Mouse (Mus musculus): ENCODE measurements around the gene Dock4. TPM values are rescaled to one million over a fixed set of nuclear protein-coding genes. Genes with fewer than 3 reads are reported as not detected.

The Dock4 gene
- polyA plus RNA-seq, 1 experiment from 2014 or later = 34.3 TPM

- no peak for ATAC-seq (ENCODE audit: low FRiP score, low TSS enrichment)
- Histone ChIP-seq H3K36me3 (ENCODE audit: control insufficient read depth, insufficient read depth, low read length) (peaks cover 12% of the 10 kb centered on the region), H3K4me1 (ENCODE audit: control insufficient read depth, insufficient read depth, low read length) (no peaks in the 10 kb centered on the region), H3K27me3 (ENCODE audit: control insufficient read depth, insufficient read depth, low read length) (no peaks in the 10 kb centered on the region), H3K4me2 (ENCODE audit: low read length) (no peak overlapping the region), H3K9ac (replicated peaks; ENCODE audit: low read length) (no peak overlapping the region), H3K9me3 (ENCODE audit: control insufficient read depth, low read length) (no peaks in the 10 kb centered on the region), H3K27ac (replicated peaks; ENCODE audit: low read depth, low read length) (no peak overlapping the region), H3K4me3 (replicated peaks; ENCODE audit: low read depth, low read length) (no peak overlapping the region)
- 80% methylated on average over 4 of the region's 4 CpGs for WGBS
- no peak for DNase-seq
Measured at GRCm38 (mm10) chr12:40679713-40680112, 234.0 kb downstream of the Dock4 start.

- no peak overlapping the region for H3K4me2 ChIP-seq (ENCODE audit: low read length)
- no peak overlapping the region for H3K9ac ChIP-seq (replicated peaks; ENCODE audit: low read length)
- WGBS = 98% methylated on average over 1 of the region's 1 CpGs
- no peaks in the 10 kb centered on the region for H3K27me3 ChIP-seq (ENCODE audit: control insufficient read depth, insufficient read depth, low read length)
- H3K27ac ChIP-seq (replicated peaks; ENCODE audit: low read depth, low read length) = no peak overlapping the region
- ATAC-seq (ENCODE audit: low FRiP score, low TSS enrichment) (no peak), DNase-seq (peak; percentile 60)
- peaks cover 12% of the 10 kb centered on the region for H3K36me3 ChIP-seq (ENCODE audit: control insufficient read depth, insufficient read depth, low read length)
- H3K9me3 ChIP-seq (ENCODE audit: control insufficient read depth, low read length) = no peaks in the 10 kb centered on the region
- H3K4me3 ChIP-seq (replicated peaks; ENCODE audit: low read depth, low read length) = no peak overlapping the region
- no peaks in the 10 kb centered on the region for H3K4me1 ChIP-seq (ENCODE audit: control insufficient read depth, insufficient read depth, low read length)
Measured at GRCm38 (mm10) chr12:40680551-40680950, 234.8 kb downstream of the Dock4 start.

- WGBS = 78% methylated on average over 4 of the region's 4 CpGs
- Histone ChIP-seq H3K4me3 (replicated peaks; ENCODE audit: low read depth, low read length) (no peak overlapping the region), H3K9ac (replicated peaks; ENCODE audit: low read length) (no peak overlapping the region), H3K4me1 (ENCODE audit: control insufficient read depth, insufficient read depth, low read length) (no peaks in the 10 kb centered on the region), H3K36me3 (ENCODE audit: control insufficient read depth, insufficient read depth, low read length) (peaks cover 9% of the 10 kb centered on the region), H3K4me2 (ENCODE audit: low read length) (no peak overlapping the region), H3K9me3 (ENCODE audit: control insufficient read depth, low read length) (no peaks in the 10 kb centered on the region), H3K27ac (replicated peaks; ENCODE audit: low read depth, low read length) (no peak overlapping the region), H3K27me3 (ENCODE audit: control insufficient read depth, insufficient read depth, low read length) (no peaks in the 10 kb centered on the region)
- ATAC-seq (ENCODE audit: low FRiP score, low TSS enrichment) (no peak), DNase-seq (no peak)
Measured at GRCm38 (mm10) chr12:40691444-40691843, 245.7 kb downstream of the Dock4 start.

GRCm38 (mm10) chr12:40694082-40694721, 248.4 kb downstream of the Dock4 start:
- 79% methylated on average over 2 of the region's 2 CpGs for WGBS
- Histone ChIP-seq H3K27me3 (ENCODE audit: control insufficient read depth, insufficient read depth, low read length) (no peaks in the 10 kb centered on the region), H3K36me3 (ENCODE audit: control insufficient read depth, insufficient read depth, low read length) (peaks cover 4% of the 10 kb centered on the region; the same call in 1 of the 2 replicates), H3K9me3 (ENCODE audit: control insufficient read depth, low read length) (no peaks in the 10 kb centered on the region), H3K4me1 (ENCODE audit: control insufficient read depth, insufficient read depth, low read length) (no peaks in the 10 kb centered on the region), H3K4me3 (replicated peaks; ENCODE audit: low read depth, low read length) (no peak overlapping the region), H3K9ac (replicated peaks; ENCODE audit: low read length) (no peak overlapping the region), H3K27ac (replicated peaks; ENCODE audit: low read depth, low read length) (0 out of 2 replicates have a peak overlapping the region, but pooled peaks have one; percentile 32), H3K4me2 (ENCODE audit: low read length) (no peak overlapping the region)
- ATAC-seq (ENCODE audit: low FRiP score, low TSS enrichment) (no peak), DNase-seq (peak; percentile 8)

- H3K9ac ChIP-seq (replicated peaks; ENCODE audit: low read length) = no peak overlapping the region
- H3K27me3 ChIP-seq (ENCODE audit: control insufficient read depth, insufficient read depth, low read length) = no peaks in the 10 kb centered on the region
- DNase-seq (no peak), ATAC-seq (ENCODE audit: low FRiP score, low TSS enrichment) (no peak)
- H3K4me2 ChIP-seq (ENCODE audit: low read length) = no peak overlapping the region
- H3K9me3 ChIP-seq (ENCODE audit: control insufficient read depth, low read length) = no peaks in the 10 kb centered on the region
- 90% methylated on average over 4 of the region's 4 CpGs for WGBS
- H3K27ac ChIP-seq (replicated peaks; ENCODE audit: low read depth, low read length) = no peak overlapping the region
- H3K4me1 ChIP-seq (ENCODE audit: control insufficient read depth, insufficient read depth, low read length) = no peaks in the 10 kb centered on the region
- 0 out of 2 replicates have a peak, but pooled peaks cover 3% of the 10 kb centered on the region for H3K36me3 ChIP-seq (ENCODE audit: control insufficient read depth, insufficient read depth, low read length)
- H3K4me3 ChIP-seq (replicated peaks; ENCODE audit: low read depth, low read length) = no peak overlapping the region
Measured at GRCm38 (mm10) chr12:40698330-40698729, 252.6 kb downstream of the Dock4 start.

- Histone ChIP-seq H3K27me3 (ENCODE audit: control insufficient read depth, insufficient read depth, low read length) (no peaks in the 10 kb centered on the region), H3K4me2 (ENCODE audit: low read length) (no peak overlapping the region), H3K9ac (replicated peaks; ENCODE audit: low read length) (no peak overlapping the region), H3K4me1 (ENCODE audit: control insufficient read depth, insufficient read depth, low read length) (no peaks in the 10 kb centered on the region), H3K36me3 (ENCODE audit: control insufficient read depth, insufficient read depth, low read length) (peaks cover 9% of the 10 kb centered on the region; the same call in 1 of the 2 replicates), H3K9me3 (ENCODE audit: control insufficient read depth, low read length) (no peaks in the 10 kb centered on the region), H3K27ac (replicated peaks; ENCODE audit: low read depth, low read length) (no peak overlapping the region), H3K4me3 (replicated peaks; ENCODE audit: low read depth, low read length) (no peak overlapping the region)
- WGBS = 80% methylated on average over 5 of the region's 5 CpGs
- no peak for DNase-seq
- no peak for ATAC-seq (ENCODE audit: low FRiP score, low TSS enrichment)
Measured at GRCm38 (mm10) chr12:40702233-40702792, 256.6 kb downstream of the Dock4 start.

- no peak overlapping the region for H3K4me3 ChIP-seq (replicated peaks; ENCODE audit: low read depth, low read length)
- ATAC-seq (ENCODE audit: low FRiP score, low TSS enrichment) (no peak), DNase-seq (no peak)
- no peak overlapping the region for H3K9ac ChIP-seq (replicated peaks; ENCODE audit: low read length)
- H3K27me3 ChIP-seq (ENCODE audit: control insufficient read depth, insufficient read depth, low read length) = no peaks in the 10 kb centered on the region
- 44% methylated on average over 5 of the region's 5 CpGs for WGBS
- H3K27ac ChIP-seq (replicated peaks; ENCODE audit: low read depth, low read length) = no peak overlapping the region
- peaks cover 9% of the 10 kb centered on the region; the same call in 1 of the 2 replicates for H3K36me3 ChIP-seq (ENCODE audit: control insufficient read depth, insufficient read depth, low read length)
- H3K9me3 ChIP-seq (ENCODE audit: control insufficient read depth, low read length) = no peaks in the 10 kb centered on the region
- H3K4me2 ChIP-seq (ENCODE audit: low read length) = no peak overlapping the region
- H3K4me1 ChIP-seq (ENCODE audit: control insufficient read depth, insufficient read depth, low read length) = no peaks in the 10 kb centered on the region
Measured at GRCm38 (mm10) chr12:40704296-40704695, 258.5 kb downstream of the Dock4 start.

- H3K4me3 ChIP-seq (replicated peaks; ENCODE audit: low read depth, low read length) = no peak overlapping the region
- H3K36me3 ChIP-seq (ENCODE audit: control insufficient read depth, insufficient read depth, low read length) = peaks cover 13% of the 10 kb centered on the region; the same call in 1 of the 2 replicates
- H3K27ac ChIP-seq (replicated peaks; ENCODE audit: low read depth, low read length) = no peak overlapping the region
- DNase-seq = no peak
- no peaks in the 10 kb centered on the region for H3K27me3 ChIP-seq (ENCODE audit: control insufficient read depth, insufficient read depth, low read length)
- H3K9ac ChIP-seq (replicated peaks; ENCODE audit: low read length) = no peak overlapping the region
- no peaks in the 10 kb centered on the region for H3K9me3 ChIP-seq (ENCODE audit: control insufficient read depth, low read length)
- 92% methylated on average over 1 of the region's 1 CpGs for WGBS
- ATAC-seq (ENCODE audit: low FRiP score, low TSS enrichment) = no peak
- no peaks in the 10 kb centered on the region for H3K4me1 ChIP-seq (ENCODE audit: control insufficient read depth, insufficient read depth, low read length)
- H3K4me2 ChIP-seq (ENCODE audit: low read length) = no peak overlapping the region
Measured at GRCm38 (mm10) chr12:40707108-40707507, 261.4 kb downstream of the Dock4 start.

- no peaks in the 10 kb centered on the region for H3K9me3 ChIP-seq (ENCODE audit: control insufficient read depth, low read length)
- H3K27me3 ChIP-seq (ENCODE audit: control insufficient read depth, insufficient read depth, low read length) = no peaks in the 10 kb centered on the region
- H3K27ac ChIP-seq (replicated peaks; ENCODE audit: low read depth, low read length) = no peak overlapping the region
- no peak for ATAC-seq (ENCODE audit: low FRiP score, low TSS enrichment)
- H3K4me2 ChIP-seq (ENCODE audit: low read length) = no peak overlapping the region
- peaks cover 8% of the 10 kb centered on the region for H3K36me3 ChIP-seq (ENCODE audit: control insufficient read depth, insufficient read depth, low read length)
- H3K4me3 ChIP-seq (replicated peaks; ENCODE audit: low read depth, low read length) = no peak overlapping the region
- no peaks in the 10 kb centered on the region for H3K4me1 ChIP-seq (ENCODE audit: control insufficient read depth, insufficient read depth, low read length)
- DNase-seq = no peak
- 70% methylated on average over 2 of the region's 2 CpGs for WGBS
- no peak overlapping the region for H3K9ac ChIP-seq (replicated peaks; ENCODE audit: low read length)
Measured at GRCm38 (mm10) chr12:40709094-40709493, 263.3 kb downstream of the Dock4 start.

All from midbrain, embryonic 14.5 days (tissue).